Mouse (Mus musculus) brain, embryonic 14.5 days (tissue): Measurements from ENCODE around the gene Tex52.

Experiments
- CTCF ChIP-seq: fragments of 200-500 bp; IDR thresholded peaks from 2 replicates; pipeline ENCODE4 v1.5.1; 2012; ENCODE audit warnings: inconsistent platforms, mild to moderate bottlenecking, moderate library complexity, borderline replicate concordance; ENCODE audit not compliant: insufficient read depth, insufficient read length; ENCODE audit errors: extremely low read depth
- POLR2A ChIP-seq: fragments of 200-500 bp; IDR thresholded peaks from 2 replicates; pipeline ENCODE4 v1.6.1; 2012; ENCODE audit warnings: mild to moderate bottlenecking, inconsistent platforms, borderline replicate concordance; ENCODE audit not compliant: poor library complexity, insufficient read depth, insufficient read length, severe bottlenecking; ENCODE audit errors: extremely low read depth

GRCm38 (mm10) chr6:128375192-128375591, at the start of gene Tex52, which contains the start of gene Gm44596:
- TF ChIP-seq POLR2A: no peak
- TF ChIP-seq CTCF: no peak
